Mouse (Mus musculus) heart, postnatal 14 days (tissue): ENCODE results near the gene Gm10803. TPM values are rescaled to one million over a fixed set of nuclear protein-coding genes. Genes with fewer than 3 reads are reported as not detected.
A peak's percentile ranks its signal among the peaks of the same experiment; 100 is the strongest.

Source experiments
- DNase-seq, 2 experiments: peaks; one replicate each; pipeline ENCODE4 v3.0.0; 2021 to 2022
- intact Hi-C: fragments of 180-260 bp; cut with DNase I; formaldehyde crosslinking; loops from one replicate; pipeline ENCODE4 v1.15.1; 2025
- total RNA-seq, 2 experiments: library from RNA; stranded (reverse); gene quantifications; 2 replicates each; pipeline ENCODE4 v1.2.3; 2021

Gm10803 gene
- total RNA-seq, 2 experiments from 2014 or later, result not detected

DNA sequence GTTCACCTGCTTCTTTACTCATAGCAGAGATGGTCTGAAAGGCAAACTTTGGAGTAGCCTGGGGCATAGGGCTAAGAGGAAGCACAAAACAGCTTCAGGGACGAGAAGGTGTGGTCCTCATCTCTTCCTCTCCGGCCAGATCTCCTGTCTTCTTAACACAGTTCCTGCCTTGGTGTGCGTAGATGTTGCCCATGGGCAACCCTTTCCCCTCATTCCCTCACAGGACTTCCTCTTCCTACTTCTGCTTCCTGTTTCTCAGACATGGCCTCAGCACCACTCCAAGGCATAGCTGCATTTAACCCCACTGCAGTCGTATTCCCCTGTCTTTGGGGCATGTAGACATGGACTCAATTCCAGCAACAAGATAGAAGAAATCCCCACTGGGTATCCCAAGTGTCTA lies 29.5 kb downstream of the Gm10803 start:
- no peak for DNase-seq
- intact Hi-C loops, result no loop called here

DNA sequence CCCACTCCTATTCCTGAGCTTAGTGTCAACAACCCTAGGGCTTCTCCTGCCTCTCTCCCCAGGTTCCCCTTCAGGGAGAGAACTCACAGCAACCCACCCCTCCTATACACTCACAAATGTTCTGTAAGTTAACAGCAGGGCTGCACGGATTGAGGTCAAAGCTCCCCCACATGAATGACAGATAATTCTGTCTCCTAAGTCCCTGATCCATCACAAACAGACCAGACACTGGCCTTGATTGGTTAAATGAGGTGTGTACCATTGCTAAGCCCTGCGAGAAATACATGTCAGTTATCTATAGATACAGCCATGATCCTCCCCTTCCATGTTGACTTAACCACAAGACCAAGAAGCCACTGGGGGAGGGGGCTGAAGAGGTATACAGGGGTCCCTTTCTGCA lies 31.3 kb downstream of the Gm10803 start:
- intact Hi-C loops, result no loop called here
- no peak for DNase-seq

DNA sequence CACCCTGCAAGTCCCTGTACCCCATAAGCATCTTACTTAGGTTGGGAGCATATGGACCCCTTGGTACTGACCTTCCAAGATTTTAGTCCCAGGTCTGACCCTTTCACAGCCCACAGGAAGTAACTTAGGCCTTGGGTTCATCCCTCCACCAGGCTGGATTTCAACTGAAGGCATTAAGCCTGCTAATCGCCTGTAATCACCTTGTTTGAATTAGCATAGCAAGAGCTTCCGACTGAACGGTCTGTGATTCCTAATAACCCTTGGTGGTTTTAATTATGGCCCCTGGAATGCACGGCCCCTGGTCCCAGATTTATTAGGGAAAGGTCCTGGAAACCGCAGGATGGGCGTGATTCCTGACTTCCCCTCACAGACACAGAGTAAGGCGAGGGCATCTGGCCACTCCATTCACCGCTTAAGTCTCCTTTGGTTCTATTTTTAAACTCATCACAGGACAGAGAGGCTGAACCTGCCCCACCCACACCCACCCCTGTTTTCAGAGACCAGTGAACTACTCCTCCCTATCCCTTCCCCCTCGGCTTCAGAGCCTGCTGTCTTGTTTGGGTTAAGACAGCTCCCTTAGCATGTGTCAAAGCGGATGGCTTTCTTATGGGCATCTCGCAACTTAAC lies 31.9 kb downstream of the Gm10803 start:
- DNase-seq, result no peak
- intact Hi-C loops, result no loop called here

- no peak for DNase-seq
- intact Hi-C loops, result no loop called here
These were observed 32.8 kb downstream of the Gm10803 start for GRCm38 (mm10) chr2:93593121-93593520.

GRCm38 (mm10) chr2:93597145-93597544 lies 36.8 kb downstream of the Gm10803 start:
- intact Hi-C loops, result no loop called here
- no peak for DNase-seq

DNA sequence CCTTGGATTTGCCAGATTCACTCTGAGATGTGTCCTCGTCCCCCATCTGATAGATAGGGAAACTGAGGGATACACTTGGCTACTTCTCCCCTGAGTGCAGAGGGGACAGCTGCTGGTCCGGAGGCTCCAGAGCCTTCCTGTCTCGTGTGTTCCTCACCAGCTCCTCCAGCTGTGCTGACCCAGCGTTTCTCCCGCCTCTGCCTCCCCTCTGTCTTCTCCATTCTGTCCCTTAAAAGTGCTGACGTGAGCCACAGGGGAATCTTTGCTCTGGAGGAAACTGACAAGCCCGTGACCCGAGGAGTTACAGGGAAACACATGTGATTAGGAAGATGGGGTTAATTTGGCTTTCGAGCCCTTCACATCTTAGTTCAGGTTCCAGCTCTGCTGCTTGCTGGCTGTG lies 39.4 kb downstream of the Gm10803 start:
- intact Hi-C loops, result no loop called here
- peak; percentile 37 to 40 for DNase-seq

DNA sequence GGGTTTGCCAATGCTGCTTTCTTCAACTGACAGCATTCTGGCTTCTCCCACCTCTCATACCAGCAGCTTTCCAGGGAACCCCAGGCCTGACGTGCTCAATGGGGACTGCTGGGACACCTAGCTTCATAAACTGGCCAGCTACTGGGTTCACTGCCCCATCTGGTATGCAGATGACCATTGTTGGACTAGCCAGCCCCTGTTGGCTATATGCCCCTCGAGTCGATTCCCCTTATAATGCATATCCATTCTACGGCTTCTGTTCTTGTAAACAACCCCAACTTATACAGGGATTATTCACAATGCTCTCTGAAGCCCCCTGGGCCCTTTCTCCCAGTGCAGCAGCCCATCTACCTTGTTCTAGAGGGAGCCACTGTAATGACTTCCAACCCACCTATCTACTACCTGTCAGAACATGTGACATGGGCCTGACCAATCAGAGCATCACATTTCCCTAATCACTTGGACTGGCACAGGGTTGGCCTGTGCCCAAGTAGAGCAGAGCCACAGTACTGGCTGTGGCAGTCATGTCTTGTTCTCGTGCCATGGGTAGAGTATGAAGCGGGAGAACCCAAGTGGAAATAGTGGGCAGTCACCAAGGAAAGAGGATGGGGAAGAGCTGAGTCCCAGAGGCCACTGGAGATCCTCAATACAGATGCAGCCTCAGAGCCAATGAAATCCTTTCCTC lies 44.4 kb downstream of the Gm10803 start:
- DNase-seq, result no peak
- intact Hi-C loops, result no loop called here

GRCm38 (mm10) chr2:93608800-93609199 lies 48.4 kb downstream of the Gm10803 start:
- peak; percentile 23 to 34 for DNase-seq
- intact Hi-C loops, result no loop called here

DNA sequence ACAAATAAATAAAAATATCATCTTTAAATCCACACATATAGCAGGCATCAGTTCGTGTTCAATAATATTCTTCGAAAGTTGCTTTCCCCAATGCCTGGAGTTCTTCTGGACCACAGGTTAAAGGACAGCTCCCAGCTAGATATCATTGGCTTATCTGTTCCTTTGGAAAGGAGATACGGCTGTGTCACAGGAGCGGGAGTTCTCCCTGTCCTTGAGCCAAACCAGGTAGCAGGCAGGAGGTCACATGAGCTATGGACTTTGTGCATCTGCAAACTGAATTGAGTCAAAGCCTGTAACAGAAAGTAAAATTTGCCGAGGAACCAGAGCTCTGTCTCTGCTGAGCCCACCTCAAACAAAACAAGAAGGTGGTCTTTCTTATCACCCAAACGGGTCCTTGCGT lies 52.7 kb downstream of the Gm10803 start:
- no peak for DNase-seq
- intact Hi-C loops, result no loop called here

Other genes starting within 250 kb of the Gm10803 start
- 10 to 100 TPM; 29.9 to 32.7 TPM for gene Tspan18, start 226.1 kb upstream of the Gm10803 start, total RNA-seq
- 10 to 100 TPM; 10.6 to 12.1 TPM for gene Cd82, start 97.4 kb upstream of the Gm10803 start, total RNA-seq
- gene Alx4, start 81.8 kb downstream of the Gm10803 start, total RNA-seq, result under 1 TPM; 0.10 to 0.15 TPM